Mouse (Mus musculus): ENCODE data around the gene Ccnb1ip1. TPM values are rescaled to one million over a fixed set of nuclear protein-coding genes. Genes with fewer than 3 reads are reported as not detected.
A peak's percentile ranks its signal among the peaks of the same experiment; 100 is the strongest.
"Not testable (repeated sequence)": the region's sequence is repeated elsewhere in the genome, so short reads cannot be mapped to it uniquely, and the experiment has no call there.

Gene Ccnb1ip1
- polyA plus RNA-seq, 1 experiment from 2014 or later = not detected

DNA sequence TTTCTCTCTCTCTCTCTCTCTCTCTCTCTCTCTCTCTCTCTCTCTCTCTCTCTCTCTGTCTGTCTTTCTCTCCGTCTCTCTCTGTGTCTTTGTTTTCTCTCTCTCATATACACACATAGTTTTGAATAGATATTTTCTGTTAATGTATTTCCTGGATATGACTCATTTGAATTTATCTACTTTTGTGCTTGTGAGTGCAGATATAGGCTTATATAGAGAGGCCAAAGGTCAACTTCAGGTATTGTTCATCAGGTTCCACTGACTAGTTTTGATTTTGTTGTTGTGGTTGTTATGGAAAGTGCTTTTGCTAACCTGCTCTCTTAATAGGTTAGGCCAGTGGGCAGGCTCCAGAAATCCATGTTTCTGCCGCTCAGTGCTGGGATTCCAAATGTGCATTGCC lies 5.5 kb upstream of the Ccnb1ip1 start:
- no peak overlapping the region for H3K4me3 ChIP-seq (ENCODE audit: low read depth, low read length)
- ATAC-seq (ENCODE audit: low read depth) = no peak
- H3K9me3 ChIP-seq (replicated peaks; ENCODE audit: control insufficient read depth, low read length) = no peaks in the 10 kb centered on the region
- no peak overlapping the region for H3K27ac ChIP-seq (ENCODE audit: low read length)
- 88% methylated on average over 2 of the region's 2 CpGs for WGBS (ENCODE audit: insufficient replicate concordance)
- no peak overlapping the region for H3K9ac ChIP-seq (ENCODE audit: low read depth, low read length)
- no peak overlapping the region for H3K4me2 ChIP-seq (ENCODE audit: low read depth, low read length)
- peaks cover 22% of the 10 kb centered on the region for H3K36me3 ChIP-seq (ENCODE audit: control insufficient read depth, insufficient read depth)
- H3K4me1 ChIP-seq (ENCODE audit: control insufficient read depth, low read depth, low read length) = peaks cover 4% of the 10 kb centered on the region
- no peaks in the 10 kb centered on the region for H3K27me3 ChIP-seq (ENCODE audit: control insufficient read depth, insufficient read depth, low read depth, low read length)

- H3K9ac ChIP-seq (ENCODE audit: low read depth, low read length) = 0 out of 2 replicates have a peak overlapping the region, but pooled peaks have one; percentile 29
- not testable (repeated sequence) for ATAC-seq (ENCODE audit: low read depth); H3K9me3 ChIP-seq (replicated peaks; ENCODE audit: control insufficient read depth, low read length); H3K27ac ChIP-seq (ENCODE audit: low read length); H3K36me3 ChIP-seq (ENCODE audit: control insufficient read depth, insufficient read depth); H3K4me3 ChIP-seq (ENCODE audit: low read depth, low read length); H3K4me1 ChIP-seq (ENCODE audit: control insufficient read depth, low read depth, low read length); H3K27me3 ChIP-seq (ENCODE audit: control insufficient read depth, insufficient read depth, low read depth, low read length)
- peak overlapping the region; percentile 76 for H3K4me2 ChIP-seq (ENCODE audit: low read depth, low read length)
- WGBS (ENCODE audit: insufficient replicate concordance) = 78% methylated on average over 5 of the region's 5 CpGs
Measured at GRCm38 (mm10) chr14:50806469-50806868, 1.1 kb downstream of the Ccnb1ip1 start.

DNA sequence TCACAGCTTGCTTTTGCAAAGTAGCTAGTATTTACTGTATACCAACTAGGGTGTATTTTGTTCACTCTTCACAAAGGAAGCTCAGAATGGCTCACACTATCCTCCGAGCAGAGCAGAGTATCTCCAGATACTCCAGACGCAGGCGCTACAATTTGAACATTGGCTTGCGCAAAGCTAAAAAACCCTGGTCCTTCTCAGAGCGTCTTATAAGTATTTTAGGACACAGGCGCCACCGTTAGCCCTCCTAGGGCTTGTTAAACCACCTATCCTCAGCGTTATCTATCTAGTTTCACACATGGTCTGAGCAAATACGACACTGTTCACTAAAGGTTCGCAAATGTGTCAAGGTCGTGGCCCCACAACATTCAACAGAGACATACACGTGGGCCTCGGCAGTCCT lies 2.8 kb downstream of the Ccnb1ip1 start:
- WGBS (ENCODE audit: insufficient replicate concordance) = 64% methylated on average over 13 of the region's 13 CpGs
- no peaks in the 10 kb centered on the region for H3K36me3 ChIP-seq (ENCODE audit: control insufficient read depth, insufficient read depth)
- no peaks in the 10 kb centered on the region for H3K9me3 ChIP-seq (replicated peaks; ENCODE audit: control insufficient read depth, low read length)
- no peak overlapping the region for H3K4me2 ChIP-seq (ENCODE audit: low read depth, low read length)
- H3K27me3 ChIP-seq (ENCODE audit: control insufficient read depth, insufficient read depth, low read depth, low read length) = no peaks in the 10 kb centered on the region
- H3K4me3 ChIP-seq (ENCODE audit: low read depth, low read length) = no peak overlapping the region
- no peak overlapping the region for H3K9ac ChIP-seq (ENCODE audit: low read depth, low read length)
- H3K27ac ChIP-seq (ENCODE audit: low read length) = no peak overlapping the region
- ATAC-seq (ENCODE audit: low read depth) = no peak
- peaks cover 6% of the 10 kb centered on the region for H3K4me1 ChIP-seq (ENCODE audit: control insufficient read depth, low read depth, low read length)

GRCm38 (mm10) chr14:50802843-50803562 lies 4.5 kb downstream of the Ccnb1ip1 start:
- 52% methylated on average over 4 of the region's 4 CpGs for WGBS (ENCODE audit: insufficient replicate concordance)
- Histone ChIP-seq H3K27me3 (ENCODE audit: control insufficient read depth, insufficient read depth, low read depth, low read length) (no peaks in the 10 kb centered on the region), H3K36me3 (ENCODE audit: control insufficient read depth, insufficient read depth) (no peaks in the 10 kb centered on the region), H3K4me3 (ENCODE audit: low read depth, low read length) (no peak overlapping the region), H3K4me2 (ENCODE audit: low read depth, low read length) (no peak overlapping the region), H3K27ac (ENCODE audit: low read length) (no peak overlapping the region), H3K4me1 (ENCODE audit: control insufficient read depth, low read depth, low read length) (peaks cover 2% of the 10 kb centered on the region), H3K9me3 (replicated peaks; ENCODE audit: control insufficient read depth, low read length) (no peaks in the 10 kb centered on the region), H3K9ac (ENCODE audit: low read depth, low read length) (no peak overlapping the region)
- ATAC-seq (ENCODE audit: low read depth) = no peak

- 80% methylated on average over 6 of the region's 6 CpGs for WGBS (ENCODE audit: insufficient replicate concordance)
- no peaks in the 10 kb centered on the region for H3K27me3 ChIP-seq (ENCODE audit: control insufficient read depth, insufficient read depth, low read depth, low read length)
- no peaks in the 10 kb centered on the region for H3K9me3 ChIP-seq (replicated peaks; ENCODE audit: control insufficient read depth, low read length)
- H3K36me3 ChIP-seq (ENCODE audit: control insufficient read depth, insufficient read depth) = no peaks in the 10 kb centered on the region
- H3K27ac ChIP-seq (ENCODE audit: low read length) = no peak overlapping the region
- no peak for ATAC-seq (ENCODE audit: low read depth)
- no peak overlapping the region for H3K4me2 ChIP-seq (ENCODE audit: low read depth, low read length)
- H3K9ac ChIP-seq (ENCODE audit: low read depth, low read length) = no peak overlapping the region
- no peak overlapping the region for H3K4me3 ChIP-seq (ENCODE audit: low read depth, low read length)
- H3K4me1 ChIP-seq (ENCODE audit: control insufficient read depth, low read depth, low read length) = peaks cover 2% of the 10 kb centered on the region
Measured at GRCm38 (mm10) chr14:50802441-50802840, 5.1 kb downstream of the Ccnb1ip1 start.

- H3K9me3 ChIP-seq (replicated peaks; ENCODE audit: control insufficient read depth, low read length) = no peaks in the 10 kb centered on the region
- H3K4me2 ChIP-seq (ENCODE audit: low read depth, low read length) = no peak overlapping the region
- WGBS (ENCODE audit: insufficient replicate concordance) = 6% methylated on average over 3 of the region's 3 CpGs
- no peak overlapping the region for H3K9ac ChIP-seq (ENCODE audit: low read depth, low read length)
- H3K4me3 ChIP-seq (ENCODE audit: low read depth, low read length) = no peak overlapping the region
- no peaks in the 10 kb centered on the region for H3K36me3 ChIP-seq (ENCODE audit: control insufficient read depth, insufficient read depth)
- H3K4me1 ChIP-seq (ENCODE audit: control insufficient read depth, low read depth, low read length) = no peaks in the 10 kb centered on the region; the same call in 1 of the 2 replicates
- H3K27me3 ChIP-seq (ENCODE audit: control insufficient read depth, insufficient read depth, low read depth, low read length) = no peaks in the 10 kb centered on the region
- ATAC-seq (ENCODE audit: low read depth) = no peak
- no peak overlapping the region for H3K27ac ChIP-seq (ENCODE audit: low read length)
Measured at GRCm38 (mm10) chr14:50799502-50800259, 7.9 kb downstream of the Ccnb1ip1 start.

- no peak overlapping the region for H3K9ac ChIP-seq (ENCODE audit: low read depth, low read length)
- H3K36me3 ChIP-seq (ENCODE audit: control insufficient read depth, insufficient read depth) = no peaks in the 10 kb centered on the region
- no peak overlapping the region for H3K4me3 ChIP-seq (ENCODE audit: low read depth, low read length)
- no peak for ATAC-seq (ENCODE audit: low read depth)
- no peak overlapping the region for H3K4me2 ChIP-seq (ENCODE audit: low read depth, low read length)
- H3K4me1 ChIP-seq (ENCODE audit: control insufficient read depth, low read depth, low read length) = no peaks in the 10 kb centered on the region; the same call in 1 of the 2 replicates
- WGBS (ENCODE audit: insufficient replicate concordance) = 45% methylated on average over 2 of the region's 2 CpGs
- H3K27ac ChIP-seq (ENCODE audit: low read length) = no peak overlapping the region
- no peaks in the 10 kb centered on the region for H3K27me3 ChIP-seq (ENCODE audit: control insufficient read depth, insufficient read depth, low read depth, low read length)
- no peaks in the 10 kb centered on the region for H3K9me3 ChIP-seq (replicated peaks; ENCODE audit: control insufficient read depth, low read length)
Measured at GRCm38 (mm10) chr14:50798512-50798911, 9.0 kb downstream of the Ccnb1ip1 start.

DNA sequence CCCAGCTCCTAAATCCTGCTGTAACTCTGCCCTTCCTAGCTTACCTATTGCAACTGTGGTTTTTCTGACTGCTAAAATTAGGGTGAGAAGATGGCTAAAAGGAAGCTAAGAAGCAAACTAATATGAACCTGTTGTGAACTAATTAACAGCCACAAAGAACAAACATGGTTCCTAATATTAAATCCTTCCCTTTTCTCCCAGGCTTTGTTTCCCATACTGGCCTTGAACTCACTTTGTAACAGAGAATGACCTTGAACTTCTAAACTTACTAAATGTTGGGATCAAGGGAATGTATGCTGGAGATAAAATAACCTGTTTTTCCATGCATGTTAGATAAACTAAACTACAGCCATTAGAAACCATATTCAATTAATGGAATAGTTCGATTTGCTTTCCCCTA lies 11.1 kb downstream of the Ccnb1ip1 start:
- Histone ChIP-seq H3K9me3 (replicated peaks; ENCODE audit: control insufficient read depth, low read length) (no peaks in the 10 kb centered on the region), H3K27ac (ENCODE audit: low read length) (no peak overlapping the region), H3K4me3 (ENCODE audit: low read depth, low read length) (no peak overlapping the region), H3K36me3 (ENCODE audit: control insufficient read depth, insufficient read depth) (no peaks in the 10 kb centered on the region), H3K4me2 (ENCODE audit: low read depth, low read length) (no peak overlapping the region), H3K9ac (ENCODE audit: low read depth, low read length) (no peak overlapping the region), H3K4me1 (ENCODE audit: control insufficient read depth, low read depth, low read length) (no peaks in the 10 kb centered on the region), H3K27me3 (ENCODE audit: control insufficient read depth, insufficient read depth, low read depth, low read length) (no peaks in the 10 kb centered on the region)
- no peak for ATAC-seq (ENCODE audit: low read depth)
- 60% methylated on average over 1 of the region's 1 CpGs for WGBS (ENCODE audit: insufficient replicate concordance)

DNA sequence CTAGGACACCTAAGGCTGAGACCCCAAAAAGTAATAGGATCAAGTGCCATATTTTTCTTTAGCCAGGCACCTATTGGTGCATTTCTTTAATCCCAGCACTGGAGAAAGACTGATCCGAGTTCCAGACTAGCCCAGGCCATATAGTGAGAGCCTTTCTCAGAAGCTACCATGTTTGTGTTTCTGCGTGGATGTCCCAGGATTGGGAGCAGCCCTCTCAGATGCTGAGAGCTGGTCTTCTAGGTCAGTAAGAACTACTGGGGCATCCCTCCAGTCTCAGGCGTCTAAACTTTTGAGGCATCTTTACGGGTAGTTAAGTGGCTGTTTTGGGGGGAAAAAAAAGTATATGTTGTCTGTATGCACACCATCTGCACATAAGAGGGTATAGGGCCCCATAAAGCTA lies 11.6 kb downstream of the Ccnb1ip1 start:
- Histone ChIP-seq H3K4me1 (ENCODE audit: control insufficient read depth, low read depth, low read length) (no peaks in the 10 kb centered on the region), H3K4me2 (ENCODE audit: low read depth, low read length) (no peak overlapping the region), H3K36me3 (ENCODE audit: control insufficient read depth, insufficient read depth) (no peaks in the 10 kb centered on the region), H3K27ac (ENCODE audit: low read length) (no peak overlapping the region), H3K9me3 (replicated peaks; ENCODE audit: control insufficient read depth, low read length) (no peaks in the 10 kb centered on the region), H3K27me3 (ENCODE audit: control insufficient read depth, insufficient read depth, low read depth, low read length) (no peaks in the 10 kb centered on the region), H3K9ac (ENCODE audit: low read depth, low read length) (no peak overlapping the region), H3K4me3 (ENCODE audit: low read depth, low read length) (no peak overlapping the region)
- WGBS (ENCODE audit: insufficient replicate concordance) = 71% methylated on average over 4 of the region's 4 CpGs
- no peak for ATAC-seq (ENCODE audit: low read depth)
